Mouse (Mus musculus) WW6 (cell line): Measurements from ENCODE around the gene Suz12.
A peak's percentile ranks its signal among the peaks of the same experiment; 100 is the strongest.

Source experiments
- DNase-seq: peaks from one replicate; pipeline ENCODE4 v3.0.0-alpha.2; 2013; ENCODE audit warnings: low read depth, low spot score

Suz12 gene

DNA sequence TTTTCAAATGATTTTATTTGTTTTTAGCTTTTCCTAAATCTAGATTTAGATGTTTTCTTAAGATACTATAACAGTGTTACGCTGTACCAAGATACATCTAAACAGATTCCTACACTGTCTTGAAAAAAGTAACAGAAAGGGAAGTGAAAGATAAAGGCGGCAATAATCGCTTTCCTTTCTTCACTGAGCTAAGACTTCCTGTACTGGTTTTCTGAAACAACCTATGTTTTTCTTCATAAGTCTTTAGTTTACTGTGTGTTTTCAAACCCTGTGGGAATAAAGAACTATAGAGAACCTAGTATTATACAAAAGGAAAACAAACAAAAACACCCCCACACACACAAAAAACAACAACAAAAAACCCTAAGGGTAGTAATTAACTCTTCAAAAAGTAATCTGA, 79.5 kb downstream of the Suz12 start:
- no peak for DNase-seq

DNA sequence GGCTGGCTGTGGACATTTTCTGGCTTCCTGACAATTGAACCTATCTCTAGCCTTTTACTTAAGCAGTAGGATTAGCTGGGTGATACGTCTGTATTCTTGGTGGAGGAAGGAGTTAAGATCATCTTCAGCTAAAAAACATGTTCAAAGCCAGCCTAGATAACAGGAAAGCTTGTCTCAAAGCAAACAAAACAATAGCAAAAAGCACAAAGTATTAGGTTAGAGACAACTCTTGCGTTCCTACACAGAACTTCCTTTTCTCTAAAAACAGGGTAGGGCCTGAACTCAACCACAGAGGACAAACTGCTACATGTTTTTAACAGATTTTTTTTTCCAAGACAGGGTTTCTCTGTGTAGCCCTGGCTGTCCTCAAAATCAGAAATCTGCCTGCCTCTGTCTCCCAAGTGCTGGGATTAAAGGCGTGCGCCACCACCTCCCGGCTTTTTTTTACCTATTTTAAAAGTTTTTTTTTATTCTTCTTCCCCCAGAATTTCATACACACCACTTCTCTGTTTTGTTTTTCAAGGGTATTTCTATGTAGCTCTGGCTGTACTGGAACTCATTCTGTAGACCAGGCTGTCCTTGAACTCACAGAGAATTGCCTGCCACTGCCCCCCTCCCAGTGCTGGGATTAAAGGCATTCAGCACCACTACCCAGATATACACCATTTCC, 82.8 kb downstream of the Suz12 start:
- no peak for DNase-seq

DNA sequence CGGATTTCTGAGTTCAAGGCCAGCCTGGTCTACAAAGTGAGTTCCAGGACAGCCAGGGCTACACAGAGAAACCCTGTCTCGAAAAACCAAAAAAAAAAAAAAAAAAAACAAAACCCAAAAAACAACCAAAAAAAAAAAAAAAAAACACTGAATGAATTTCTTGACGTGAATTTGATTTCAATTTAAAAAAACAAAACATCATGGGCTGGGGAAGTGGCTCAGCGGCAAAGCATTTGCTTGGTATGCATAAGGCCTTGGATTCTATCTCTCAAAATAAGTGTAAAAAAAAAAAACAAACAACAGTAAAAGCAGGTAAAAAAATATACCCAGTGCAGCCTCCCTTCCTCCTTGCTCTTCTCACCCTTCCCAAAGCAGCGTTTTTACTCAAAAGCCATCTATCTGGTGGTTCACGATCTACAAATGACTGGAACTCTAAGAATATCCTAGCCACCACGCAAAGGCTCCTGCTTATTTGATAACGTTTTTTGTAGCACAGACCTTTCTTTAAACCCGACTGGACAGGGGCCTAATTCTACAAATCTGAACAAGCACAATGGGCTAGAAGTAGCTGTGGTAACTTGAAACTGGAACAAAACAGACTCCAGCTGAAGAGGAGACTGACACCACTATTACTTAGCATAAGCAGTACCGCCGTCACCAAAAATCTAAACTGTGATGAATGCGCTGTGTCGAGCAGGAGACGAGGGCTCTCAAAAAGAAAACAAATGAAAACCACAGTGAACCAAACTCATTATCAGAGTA, 85.1 kb downstream of the Suz12 start:
- no peak for DNase-seq

DNA sequence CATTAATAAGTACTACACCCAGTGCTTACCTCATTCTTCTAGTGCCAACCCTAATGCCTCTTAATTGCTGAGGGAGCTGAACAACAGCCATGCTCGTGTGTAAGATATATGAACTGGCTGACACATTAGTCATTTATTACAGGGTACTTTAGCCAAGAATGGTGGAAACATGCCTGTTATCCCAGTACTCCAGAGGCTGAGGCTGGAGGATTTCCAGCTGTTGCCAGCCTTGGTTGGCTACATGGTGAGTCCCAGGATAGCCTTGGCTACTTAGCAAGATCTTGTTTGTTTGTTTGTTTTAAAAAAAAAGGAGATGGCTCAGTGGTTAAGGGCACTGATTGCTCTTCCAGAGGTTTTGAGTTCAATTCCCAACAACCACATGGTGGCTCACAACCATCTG, 85.9 kb downstream of the Suz12 start:
- no peak for DNase-seq

DNA sequence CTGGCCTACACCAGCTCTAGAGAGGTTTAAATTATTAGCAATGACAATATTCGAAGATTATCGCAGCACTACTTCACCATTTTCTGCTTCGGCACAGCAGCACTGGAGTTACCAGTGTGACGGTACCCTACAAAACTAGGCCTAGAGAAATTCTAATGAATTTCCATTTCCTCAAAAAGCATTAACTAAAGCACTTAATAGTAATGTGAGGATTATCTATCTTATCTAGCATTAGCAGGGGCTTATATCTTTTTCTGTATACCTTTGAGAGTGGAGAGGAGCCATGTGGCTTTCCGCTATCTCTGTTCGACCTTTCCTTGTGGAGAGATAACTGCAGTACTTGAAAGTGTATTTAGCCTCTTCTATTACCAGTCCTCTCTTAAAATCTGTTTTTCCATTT, 86.8 kb downstream of the Suz12 start:
- no peak for DNase-seq

DNA sequence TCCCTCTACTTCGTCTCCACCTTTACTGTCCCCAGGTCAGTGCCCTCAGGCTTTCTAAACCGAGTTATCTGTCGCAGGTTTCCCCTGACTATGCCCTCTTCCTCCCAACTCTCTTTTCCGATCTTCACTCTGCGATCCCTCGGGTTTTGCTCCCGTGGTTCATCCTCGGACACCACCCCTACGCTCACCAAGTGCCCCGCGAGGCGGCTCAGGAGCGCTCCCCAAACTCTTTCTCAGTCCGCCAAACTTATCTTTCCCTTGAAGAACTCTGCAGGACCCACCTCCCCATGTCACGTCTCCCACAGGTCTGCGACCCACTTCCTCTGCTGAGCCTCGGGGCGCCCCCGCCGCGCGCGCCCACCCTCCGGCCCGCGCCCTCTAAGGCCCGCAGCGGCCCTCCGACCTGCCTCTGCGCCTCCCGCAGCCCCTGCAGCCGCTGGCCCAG, 87.5 kb downstream of the Suz12 start:
- no peak for DNase-seq

DNA sequence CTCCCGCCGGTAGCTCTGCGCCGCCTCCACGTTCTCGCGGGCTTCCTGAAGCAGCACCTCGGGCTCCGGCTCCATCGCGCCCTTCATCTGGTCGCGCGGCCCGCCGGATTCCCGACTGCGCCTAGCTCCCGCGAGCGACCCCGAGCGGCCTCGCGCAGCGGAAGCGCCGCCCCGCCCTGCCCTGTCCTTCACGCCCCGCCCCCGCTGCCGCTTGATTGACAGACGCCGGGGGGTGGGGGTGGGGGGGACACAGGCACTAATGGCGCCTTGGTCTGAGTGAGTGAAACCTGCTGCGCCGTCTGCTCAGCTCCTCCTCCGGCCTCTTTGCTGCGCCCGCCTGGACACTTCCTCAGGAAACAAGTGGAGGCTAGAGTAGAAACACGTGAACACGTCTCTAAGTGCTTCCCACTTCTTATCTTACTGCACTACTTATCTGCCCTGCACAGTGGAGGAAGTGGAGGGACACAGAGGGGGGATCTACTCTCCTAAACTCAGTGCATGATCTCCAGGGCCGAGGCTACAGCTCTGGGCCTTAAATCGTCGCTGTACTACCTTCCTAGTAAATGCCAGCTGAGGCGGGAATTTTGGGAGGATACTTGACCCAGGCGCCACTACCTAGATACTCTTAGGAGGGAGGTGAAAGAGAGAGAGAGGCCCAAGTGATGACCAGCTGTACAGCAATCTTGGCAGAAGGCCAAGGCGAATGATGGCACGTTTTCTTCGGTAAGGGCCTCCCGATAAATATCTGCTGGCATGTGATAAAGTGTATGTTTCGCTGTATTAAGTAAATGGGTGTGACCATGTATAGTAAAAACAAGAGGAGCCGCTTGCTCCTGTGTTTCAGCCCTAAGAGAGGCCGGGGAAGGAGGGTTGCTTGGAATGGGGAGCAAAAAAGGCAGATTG, 88.2 kb downstream of the Suz12 start, which contains the start of gene Crlf3:
Gene Crlf3 (minus strand): TSS at position 166 of the 903 bp plus-strand sequence.
- DNase-seq: peak; percentile 94

DNA sequence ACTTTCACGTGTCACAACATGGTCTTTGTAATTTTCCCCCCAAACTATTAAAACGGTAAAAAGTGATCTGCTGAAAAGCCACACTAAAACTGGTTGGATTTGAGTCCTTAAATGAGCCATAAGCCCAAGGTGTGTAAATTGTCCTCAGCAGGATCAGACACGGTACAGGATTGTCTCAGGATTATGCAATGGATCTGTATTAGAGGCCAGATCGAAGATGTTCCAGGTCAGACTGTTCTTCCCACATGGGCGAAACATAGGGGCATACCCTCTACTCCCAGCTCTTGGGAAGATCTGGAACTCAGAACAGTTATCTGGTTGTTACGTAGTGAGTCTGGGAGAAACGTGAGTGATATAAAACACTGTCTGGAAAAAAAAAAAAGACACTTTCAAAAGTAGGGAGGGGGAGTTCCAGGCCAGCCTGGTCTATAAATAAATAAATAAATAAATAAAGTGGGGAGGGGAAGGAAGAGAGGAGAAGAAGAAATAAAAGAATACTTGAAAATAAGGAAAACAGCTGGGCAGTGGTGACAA, 88.9 kb downstream of the Suz12 start:
- DNase-seq: no peak
